Mouse (Mus musculus) adrenal gland, postnatal 4 days (tissue): Measurements from ENCODE around the gene Acsl5. TPM values are rescaled to one million over a fixed set of nuclear protein-coding genes. Genes with fewer than 3 reads are reported as not detected.
A peak's percentile ranks its signal among the peaks of the same experiment; 100 is the strongest.

ENCODE experiments used
- DNase-seq, 2 experiments: peaks; one replicate each; pipeline ENCODE4 v3.0.0; 2021 to 2022; ENCODE audit warnings: low spot score in 2 of 2, mixed read lengths in 2 of 2
- total RNA-seq, 2 experiments: library from RNA; stranded (reverse); gene quantifications; 2 replicates each; pipeline ENCODE4 v1.2.3; 2021

Gene Acsl5
- total RNA-seq, 2 experiments from 2014 or later: 55.7 to 89.0 TPM

GRCm38 (mm10) chr19:55239766-55240426, 11.8 kb upstream of the Acsl5 start:
- no peak for DNase-seq

- DNase-seq: no peak
Observed at GRCm38 (mm10) chr19:55241186-55241645, 10.5 kb upstream of the Acsl5 start, which contains the start of gene Gucy2g. Gene Gucy2g, minus strand, starts transcription at chr19:55241236.

GRCm38 (mm10) chr19:55244791-55245231, 6.9 kb upstream of the Acsl5 start:
- DNase-seq: peak in 1 of 2 experiments; percentile 38

GRCm38 (mm10) chr19:55247563-55247962, 4.2 kb upstream of the Acsl5 start:
- no peak for DNase-seq

- DNase-seq: no peak
Observed at GRCm38 (mm10) chr19:55247991-55248520, 3.7 kb upstream of the Acsl5 start.

GRCm38 (mm10) chr19:55250451-55250850, 1.3 kb upstream of the Acsl5 start:
- no peak for DNase-seq

- DNase-seq: no peak
Observed at GRCm38 (mm10) chr19:55253239-55253569, 1.5 kb downstream of the Acsl5 start.

GRCm38 (mm10) chr19:55253570-55254441, 2.1 kb downstream of the Acsl5 start:
- peak; percentile 38 to 42 for DNase-seq

- DNase-seq: no peak
Observed at GRCm38 (mm10) chr19:55254513-55255016, 2.8 kb downstream of the Acsl5 start.

- no peak for DNase-seq
Observed at GRCm38 (mm10) chr19:55256156-55256555, 4.4 kb downstream of the Acsl5 start.

GRCm38 (mm10) chr19:55257656-55258375, 6.1 kb downstream of the Acsl5 start:
- DNase-seq: no peak

GRCm38 (mm10) chr19:55258514-55258913, 6.8 kb downstream of the Acsl5 start:
- DNase-seq: no peak

- DNase-seq: no peak
Observed at GRCm38 (mm10) chr19:55260389-55261184, 8.8 kb downstream of the Acsl5 start.

- no peak for DNase-seq
Observed at GRCm38 (mm10) chr19:55265269-55265668, 13.5 kb downstream of the Acsl5 start.

GRCm38 (mm10) chr19:55266786-55267185, 15.0 kb downstream of the Acsl5 start:
- DNase-seq: no peak

- no peak for DNase-seq
Observed at GRCm38 (mm10) chr19:55268150-55268549, 16.4 kb downstream of the Acsl5 start.

- DNase-seq: no peak
Observed at GRCm38 (mm10) chr19:55269051-55269450, 17.3 kb downstream of the Acsl5 start.

- no peak for DNase-seq
Observed at GRCm38 (mm10) chr19:55271448-55271847, 19.7 kb downstream of the Acsl5 start.

- DNase-seq: no peak
Observed at GRCm38 (mm10) chr19:55273340-55273739, 21.6 kb downstream of the Acsl5 start.

- DNase-seq: no peak
Observed at GRCm38 (mm10) chr19:55276100-55276499, 24.4 kb downstream of the Acsl5 start.
